Comparison of ENCODE assay signal across 27 mouse cellular contexts in the genomic region with DNA sequence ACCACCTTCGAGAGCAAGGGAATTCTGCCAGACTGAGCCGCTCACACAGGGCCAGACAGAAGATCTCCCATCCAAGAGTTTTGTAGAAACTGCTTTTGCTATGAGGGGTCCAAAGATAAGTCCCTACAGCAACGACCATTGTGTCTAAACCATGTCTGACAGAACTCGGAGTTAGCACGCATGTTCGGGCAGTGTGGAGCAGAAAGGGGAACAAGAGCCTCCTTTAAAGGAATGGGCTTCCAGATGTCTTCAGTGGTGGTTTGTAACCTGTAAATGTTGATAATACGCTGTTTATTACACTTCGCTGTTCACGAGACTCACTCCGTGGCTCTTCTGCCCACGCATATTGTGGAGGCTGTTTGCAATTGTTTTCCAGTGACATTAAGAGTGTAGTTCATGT. TPM values are rescaled to one million over a fixed set of nuclear protein-coding genes. Genes with fewer than 3 reads are reported as not detected.
"Had no signal": no experiment of that assay in that cellular context is flagged by ENCODE, and none has a peak within 500 bp of the region (broad histone marks: within the 10 kb centered on the region; RNA-seq: fewer than 3 reads in every experiment).

No protein-coding gene starts in this region.

- H3K27me3 ChIP-seq: lung, embryonic 15.5 days; stomach, embryonic 15.5 days had no signal

- H3K36me3 ChIP-seq: liver, embryonic 13.5 days; liver, embryonic 15.5 days; lung, embryonic 15.5 days; midbrain, embryonic 12.5 days; neural tube, embryonic 12.5 days; stomach, embryonic 15.5 days had no signal

- ATAC-seq: liver, postnatal 0 days; lung, postnatal 0 days; midbrain, embryonic 16.5 days had no signal

- H3K9me3 ChIP-seq: liver, embryonic 13.5 days; liver, embryonic 15.5 days; lung, embryonic 15.5 days; megakaryocyte, embryonic 14.5 days; midbrain, embryonic 12.5 days; neural tube, embryonic 12.5 days; stomach, embryonic 15.5 days had no signal

- H3K4me2 ChIP-seq: liver, embryonic 11.5 days; liver, embryonic 13.5 days; liver, embryonic 15.5 days; lung, embryonic 15.5 days; midbrain, embryonic 12.5 days; neural tube, embryonic 12.5 days; stomach, embryonic 15.5 days had no signal

- H3K4me3 ChIP-seq: liver, embryonic 13.5 days; liver, embryonic 15.5 days; lung, embryonic 15.5 days; megakaryocyte, embryonic 14.5 days; midbrain, embryonic 12.5 days; neural tube, embryonic 12.5 days; stomach, embryonic 15.5 days had no signal

- H3K9ac ChIP-seq: liver, embryonic 13.5 days; liver, embryonic 15.5 days; liver, postnatal 0 days; lung, embryonic 15.5 days; midbrain, embryonic 12.5 days; neural tube, embryonic 12.5 days; stomach, embryonic 15.5 days had no signal

- H3K4me1 ChIP-seq: liver, embryonic 13.5 days; stomach, embryonic 15.5 days had no signal

- DNase-seq: liver, embryonic 13.5 days; liver, postnatal 0 days; lung, adult 2 months; lung, postnatal 14 days; lung, postnatal 36 days; midbrain, embryonic 14.5 days; retina, postnatal 1 day; right cerebral cortex, adult 18-20 months; right cerebral cortex, postnatal 25 days; right cerebral cortex, postnatal 4 days; thymus, adult 2 months; thymus, postnatal 25 days; thymus, postnatal 4 days had no signal

- H3K27ac ChIP-seq: liver, embryonic 13.5 days; liver, embryonic 15.5 days; lung, embryonic 15.5 days; macrophage; midbrain, embryonic 12.5 days; neural tube, embryonic 12.5 days; stomach, embryonic 15.5 days; stomach, postnatal 0 days had no signal

RNA-seq across cellular contexts. Expression of a gene that starts 1.5 kb away (rescaled TPM):
- total RNA-seq: monocyte, adult 5-6 weeks; neutrophil, adult 5-6 weeks had no signal
- polyA plus RNA-seq: lung, embryonic 15.5 days; lung, postnatal 0 days; macrophage; neural tube, embryonic 12.5 days; neural tube, embryonic 14.5 days had no signal

RNA-seq across cellular contexts. Expression of a gene that starts 5.2 kb away (rescaled TPM):
- total RNA-seq: monocyte, adult 5-6 weeks; neutrophil, adult 5-6 weeks had no signal
- polyA plus RNA-seq: macrophage had no signal
